Mouse (Mus musculus): ENCODE data around the gene Mex3d.

Mex3d gene

DNA sequence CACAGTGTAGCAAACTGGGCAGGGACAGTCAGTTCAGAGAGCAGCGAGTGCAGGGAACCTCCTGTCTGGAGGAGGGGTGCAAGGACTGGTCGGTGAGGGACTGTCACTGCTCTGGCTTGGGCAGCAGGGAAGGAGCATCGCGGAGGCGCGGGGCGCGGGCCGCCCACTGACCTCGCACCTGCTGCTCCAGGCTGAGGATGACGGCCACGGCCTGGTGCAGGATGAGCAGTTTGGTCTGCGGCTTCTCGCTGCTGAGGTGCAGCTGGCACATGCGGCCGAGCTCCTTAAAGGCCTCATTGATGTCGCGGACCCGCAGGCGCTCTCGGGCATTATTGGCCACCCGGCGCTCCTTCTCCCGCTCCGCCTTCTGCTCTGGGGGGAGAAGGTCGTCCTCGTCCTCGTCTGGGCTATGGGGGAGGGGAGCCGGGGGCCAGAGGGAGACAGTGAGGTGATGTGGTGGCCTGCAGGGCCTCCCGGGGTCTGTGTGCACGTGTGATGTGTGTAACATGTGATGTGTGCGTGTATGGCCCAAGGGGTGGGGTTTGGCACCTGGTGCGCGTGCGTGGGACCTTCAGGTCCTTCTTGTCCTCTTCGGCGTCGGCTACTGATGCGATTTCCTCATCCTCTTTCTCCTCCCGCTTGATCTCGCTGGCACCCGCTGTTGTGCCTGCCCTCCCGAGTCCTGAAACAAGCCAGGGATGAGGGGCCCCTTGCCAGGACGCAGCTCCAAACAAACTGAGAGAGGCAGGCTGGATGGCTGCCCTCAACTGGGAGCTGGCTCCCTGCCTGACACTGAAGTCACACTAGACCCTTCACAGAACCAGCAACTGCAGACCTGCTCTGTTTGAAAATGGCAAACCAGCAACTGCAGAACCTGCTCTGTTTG, 25.4 kb upstream of the Mex3d start:
- no peak for DNase-seq

- DNase-seq = no peak
Observed at GRCm38 (mm10) chr10:80407924-80408323, 20.5 kb upstream of the Mex3d start.

- peak; percentile 94 for DNase-seq
Observed at GRCm38 (mm10) chr10:80406684-80407501, 19.4 kb upstream of the Mex3d start, which contains the start of gene Uqcr11. Gene Uqcr11, minus strand, starts transcription at chr10:80406830.

- DNase-seq = no peak
Observed at GRCm38 (mm10) chr10:80405481-80406173, 18.2 kb upstream of the Mex3d start.

DNA sequence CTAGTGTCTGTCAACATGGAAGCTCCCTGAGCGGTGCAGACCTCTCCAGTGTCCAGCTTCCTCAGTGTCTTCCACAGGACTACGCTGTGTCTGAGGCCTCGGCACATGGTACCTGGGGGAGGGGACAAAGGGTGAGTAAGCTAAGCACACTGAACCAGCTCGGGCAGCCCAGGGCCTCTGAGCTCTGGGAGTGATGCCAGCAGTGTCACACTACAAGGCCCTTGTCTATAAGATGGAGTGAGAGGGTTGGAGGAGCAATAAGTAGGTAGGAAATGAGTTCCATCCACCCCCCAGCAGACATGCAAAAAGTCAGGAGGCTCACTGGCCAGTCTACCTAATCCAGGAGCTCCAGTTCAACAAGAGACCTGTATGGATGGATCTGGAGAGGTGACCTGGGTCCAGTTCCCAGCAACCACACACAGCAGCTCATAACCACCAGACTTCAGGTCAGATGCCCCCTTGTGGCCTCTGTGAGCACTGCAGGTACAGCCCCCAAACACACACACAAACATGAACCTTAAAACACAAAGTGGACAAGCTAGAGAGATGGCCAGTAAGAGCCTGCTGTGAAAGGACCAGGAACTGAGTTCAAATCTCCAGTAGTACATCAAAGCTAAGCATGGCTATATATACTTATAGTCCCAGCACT, 15.7 kb upstream of the Mex3d start:
- DNase-seq = peak; percentile 54

GRCm38 (mm10) chr10:80400704-80401161, 13.3 kb upstream of the Mex3d start:
- DNase-seq = no peak

DNA sequence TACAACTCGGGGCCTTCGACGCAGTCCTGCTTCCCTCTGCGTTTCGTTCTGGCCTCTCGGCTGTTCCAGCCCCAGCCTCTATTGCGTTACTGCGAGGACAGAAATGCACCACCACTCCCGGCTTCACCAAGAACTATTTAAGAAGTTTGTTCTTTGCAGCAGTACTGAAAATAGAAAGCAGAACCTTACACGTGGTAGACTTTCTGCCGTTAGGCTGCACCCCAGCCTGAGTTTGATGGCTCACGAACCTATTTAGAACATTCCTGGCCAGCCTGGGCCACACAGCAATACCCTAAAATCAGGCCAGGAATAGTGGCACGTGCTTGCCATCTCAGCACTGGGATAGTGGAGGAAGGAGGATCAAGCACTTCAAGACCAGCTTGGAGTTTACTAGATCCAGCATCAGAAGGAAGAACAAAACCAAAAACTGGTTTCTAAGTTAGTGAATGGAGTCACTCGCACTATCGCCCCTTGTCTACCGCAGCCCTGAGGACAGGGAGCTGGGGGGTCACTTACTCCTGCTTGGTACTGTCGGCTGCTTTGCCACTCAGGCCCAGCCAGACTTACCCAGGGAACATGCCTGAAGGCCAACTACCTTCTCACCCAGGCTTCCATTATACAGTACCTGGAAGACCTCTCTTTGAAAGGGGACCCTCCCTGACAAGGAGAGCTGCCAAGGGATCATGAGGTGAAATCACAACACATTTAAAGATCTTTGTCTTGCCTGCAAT, 12.7 kb upstream of the Mex3d start:
- no peak for DNase-seq

DNA sequence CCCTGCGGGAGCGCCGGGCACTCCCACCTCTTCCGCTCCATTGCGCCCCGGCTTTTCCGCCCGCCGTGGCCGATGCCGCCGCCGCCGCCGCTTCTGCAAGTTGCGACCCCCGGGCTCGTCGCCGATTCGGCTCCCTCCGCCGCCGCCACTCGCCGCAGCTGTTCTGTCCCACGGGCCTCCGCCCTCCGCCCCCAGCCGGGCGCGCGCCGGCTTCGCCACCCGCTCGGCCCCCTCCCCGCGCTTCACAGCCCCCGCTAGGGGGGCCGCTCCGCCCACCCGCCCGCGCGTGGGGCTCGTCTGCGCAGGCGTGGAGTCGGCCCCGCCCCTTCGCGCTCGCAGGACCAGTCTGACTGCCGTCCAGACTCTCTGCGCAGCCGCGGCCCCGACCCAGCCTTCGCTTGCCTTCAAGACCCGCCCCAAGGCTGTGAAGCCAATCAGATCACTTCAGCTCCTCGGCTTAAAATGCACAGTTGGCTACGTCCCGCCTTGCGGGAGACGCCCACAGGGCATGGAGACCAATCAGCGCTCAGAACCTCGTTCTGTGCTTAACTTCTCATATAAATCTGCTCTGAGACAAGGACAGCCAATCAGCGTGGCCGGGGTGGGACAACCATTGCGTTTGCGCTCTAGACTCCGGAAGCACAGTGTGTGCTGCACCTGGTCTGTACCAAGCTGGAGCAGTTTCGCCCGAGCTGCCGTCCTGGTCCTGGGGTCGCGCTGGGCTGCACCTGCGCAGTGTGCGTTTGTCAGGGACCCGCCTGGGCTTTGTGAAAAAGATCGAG, 11.9 kb upstream of the Mex3d start, which contains the start of gene Mbd3:
Gene Mbd3, minus strand, starts transcription at position 360 of the 782 bp plus-strand sequence.
- DNase-seq = peak; percentile 100

- DNase-seq = peak; percentile 99
Observed at GRCm38 (mm10) chr10:80398719-80399190, 11.3 kb upstream of the Mex3d start.

GRCm38 (mm10) chr10:80398174-80398535, 10.7 kb upstream of the Mex3d start:
- no peak for DNase-seq

DNA sequence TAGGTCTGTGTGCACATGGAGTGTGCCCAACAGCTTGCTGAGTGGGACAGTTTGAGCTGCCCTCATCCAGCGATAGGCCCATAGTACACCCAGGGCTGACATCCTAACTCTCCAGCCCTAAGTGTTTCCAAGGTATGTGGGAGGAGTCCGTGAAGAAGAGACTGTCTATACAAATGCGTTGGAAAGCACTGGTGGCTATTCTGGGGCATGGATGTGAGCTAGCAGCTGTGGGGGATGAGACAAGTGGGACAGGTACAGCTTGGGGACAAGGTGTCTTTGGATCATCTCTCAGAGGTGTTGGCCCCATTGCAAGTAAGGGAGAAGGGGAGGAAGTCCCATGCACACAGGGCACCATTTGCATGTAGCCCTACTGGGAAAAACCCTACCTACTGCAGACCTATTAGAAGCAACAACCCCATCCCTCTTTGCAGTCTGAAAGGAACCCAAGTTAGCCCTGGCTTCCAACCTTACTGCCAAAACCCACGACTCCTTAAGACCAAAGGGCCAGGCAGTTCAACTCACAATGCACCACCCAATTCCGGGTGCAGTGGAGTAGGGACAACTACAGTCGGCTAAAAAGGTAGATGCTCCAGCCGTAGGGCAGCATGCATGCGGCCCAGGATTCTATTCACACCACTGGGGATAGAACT, 10.2 kb upstream of the Mex3d start:
- no peak for DNase-seq

- no peak for DNase-seq
Observed at GRCm38 (mm10) chr10:80396822-80397523, 9.5 kb upstream of the Mex3d start.

DNA sequence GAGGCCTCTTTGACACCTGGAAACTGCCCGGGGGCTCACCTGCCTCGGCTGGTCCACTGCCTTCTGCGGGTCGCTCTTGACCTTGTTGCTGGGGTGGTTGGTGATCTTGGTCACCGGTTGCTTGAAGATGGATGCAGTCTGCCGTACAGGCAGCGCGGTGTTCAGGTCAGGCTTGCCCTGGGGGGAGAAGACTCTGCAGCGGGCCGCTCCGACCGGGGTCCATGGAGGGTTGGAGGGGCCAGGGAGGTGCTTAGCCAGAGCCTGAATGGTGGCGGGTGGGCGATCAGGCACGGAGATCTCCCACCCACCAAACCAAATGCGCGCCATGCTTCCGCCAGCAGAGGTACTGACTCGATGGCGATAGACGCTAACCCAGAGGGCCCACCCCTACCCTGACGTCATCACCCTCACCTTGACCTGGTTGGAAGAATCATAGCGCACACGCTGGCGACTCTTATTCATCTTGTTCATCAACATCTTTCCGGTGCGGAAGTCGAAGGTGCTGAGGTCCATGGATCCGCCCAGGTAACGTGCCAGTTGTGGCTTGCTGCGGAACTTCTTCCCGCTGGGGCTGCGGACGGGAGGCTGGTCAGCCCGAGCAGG, 7.7 kb upstream of the Mex3d start:
- no peak for DNase-seq

DNA sequence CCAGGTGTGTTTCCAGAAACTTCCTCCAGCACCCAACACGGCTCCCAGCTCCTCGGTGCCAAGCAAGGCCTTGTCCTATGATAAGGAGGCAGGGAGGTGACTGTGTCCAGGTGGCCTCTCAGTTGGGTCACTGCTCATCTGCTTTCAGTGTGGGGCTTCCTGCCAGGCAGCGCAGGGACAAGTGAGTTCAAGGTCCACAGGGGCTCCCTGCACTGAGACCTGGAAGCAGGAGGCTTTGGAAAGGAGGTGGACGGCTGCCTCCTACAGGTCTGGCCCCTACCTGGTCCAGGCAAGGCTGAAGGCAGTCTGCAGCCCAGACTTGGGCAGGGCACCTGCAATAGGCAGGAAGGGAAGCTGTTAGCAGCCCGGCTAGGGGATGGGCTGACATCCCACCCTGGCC, 5.2 kb upstream of the Mex3d start:
- no peak for DNase-seq

DNA sequence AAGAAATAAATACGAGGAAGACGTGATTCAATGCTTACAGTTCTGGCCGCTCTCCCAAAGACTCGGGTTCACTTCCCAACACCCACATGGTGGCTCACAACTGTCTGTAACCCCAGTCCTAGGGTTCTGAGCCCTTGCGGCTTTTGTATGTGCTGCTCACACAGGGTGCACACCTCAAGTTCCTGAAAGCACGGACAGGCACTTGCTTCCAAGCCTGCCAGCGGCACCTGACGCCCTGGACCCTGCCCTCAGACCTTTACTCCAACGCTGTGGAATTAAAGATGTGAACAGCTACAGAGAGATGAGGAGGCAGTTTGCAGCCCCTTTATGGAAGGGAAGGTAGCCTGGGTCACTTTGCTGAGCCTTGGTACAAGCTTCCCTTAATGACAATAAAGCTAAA, 3.2 kb upstream of the Mex3d start:
- no peak for DNase-seq

- DNase-seq = no peak
Observed at GRCm38 (mm10) chr10:80389185-80389708, 1.8 kb upstream of the Mex3d start.

DNA sequence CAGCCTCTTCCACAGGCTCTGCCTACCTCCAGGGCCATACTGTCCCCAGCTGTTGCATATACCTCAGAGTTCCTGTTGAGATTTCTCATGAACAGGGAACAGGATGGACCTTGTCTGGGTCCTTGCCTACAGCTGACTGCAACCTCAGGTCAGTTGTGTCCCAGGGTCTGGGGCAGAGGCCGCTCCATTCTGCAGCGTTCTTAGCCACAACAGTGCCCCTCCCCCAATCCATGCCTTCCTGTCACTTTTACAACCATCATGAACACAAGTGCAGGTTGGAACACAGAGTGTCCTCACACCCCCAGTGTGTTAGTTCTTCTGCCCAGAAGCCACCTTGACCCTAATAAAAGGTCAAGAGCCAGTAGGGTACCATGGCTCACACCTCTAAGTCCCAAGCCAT, 1.3 kb upstream of the Mex3d start:
- DNase-seq = no peak

- DNase-seq = no peak
Observed at GRCm38 (mm10) chr10:80386735-80387471, 556 bp downstream of the Mex3d start.

Measured in liver (tissue).